Mouse (Mus musculus) brain, embryonic 14.5 days (tissue): ENCODE results near the gene Scgb2b27.

Experiments used
- CTCF ChIP-seq: fragments of 200-500 bp; IDR thresholded peaks from 2 replicates; pipeline ENCODE4 v1.5.1; 2012; ENCODE audit warnings: inconsistent platforms, mild to moderate bottlenecking, moderate library complexity, borderline replicate concordance; ENCODE audit not compliant: insufficient read depth, insufficient read length; ENCODE audit errors: extremely low read depth
- POLR2A ChIP-seq: fragments of 200-500 bp; IDR thresholded peaks from 2 replicates; pipeline ENCODE4 v1.6.1; 2012; ENCODE audit warnings: mild to moderate bottlenecking, inconsistent platforms, borderline replicate concordance; ENCODE audit not compliant: poor library complexity, insufficient read depth, insufficient read length, severe bottlenecking; ENCODE audit errors: extremely low read depth

GRCm38 (mm10) chr7:34030026-34030425 lies 16.3 kb upstream of the Scgb2b27 start:
- TF ChIP-seq POLR2A, result no peak
- no peak for TF ChIP-seq CTCF
